Mouse (Mus musculus) stomach, postnatal 0 days (tissue): ENCODE results near the gene Ip6k3. TPM values are rescaled to one million over a fixed set of nuclear protein-coding genes. Genes with fewer than 3 reads are reported as not detected.

ENCODE experiments used
- ATAC-seq: fragments of 200-750 bp; cut with Nextera tagmentation; 2 replicates; pipeline ENCODE4 v1.8.0; 2017; ENCODE audit not compliant: low FRiP score, low TSS enrichment
- DNase-seq: peaks from one replicate; pipeline ENCODE4 v3.0.0-alpha.2; 2016; ENCODE audit warnings: low spot score
- H3K27ac ChIP-seq: fragments of 300-500 bp; sonication (generic); replicated peaks from 2 replicates; pipeline ENCODE4 v1.5.1; 2014; ENCODE audit warnings: mild to moderate bottlenecking, control low read depth
- H3K27me3 ChIP-seq: fragments of 300-500 bp; sonication (generic); 2 replicates; pipeline ENCODE4 v1.6.1; 2014; ENCODE audit warnings: low read length; ENCODE audit not compliant: control insufficient read depth, insufficient read depth
- H3K36me3 ChIP-seq: fragments of 300-500 bp; sonication (generic); 2 replicates; pipeline ENCODE4 v1.6.1; 2014; ENCODE audit warnings: low read length, mixed read lengths; ENCODE audit not compliant: control insufficient read depth, insufficient read depth
- H3K4me1 ChIP-seq: fragments of 300-500 bp; sonication (generic); replicated peaks from 2 replicates; pipeline ENCODE4 v1.6.1; 2014; ENCODE audit warnings: antibody characterized with exemption; ENCODE audit not compliant: control insufficient read depth, insufficient read depth
- H3K4me2 ChIP-seq: fragments of 300-500 bp; sonication (generic); replicated peaks from 2 replicates; pipeline ENCODE4 v1.6.1; 2014; ENCODE audit warnings: low read depth, mild to moderate bottlenecking, control low read depth, moderate library complexity
- H3K4me3 ChIP-seq: fragments of 300-500 bp; sonication (generic); 2 replicates; pipeline ENCODE4 v1.5.1; 2014; ENCODE audit warnings: low read depth, low read length, control low read depth
- H3K9ac ChIP-seq: fragments of 300-500 bp; sonication (generic); 2 replicates; pipeline ENCODE4 v1.6.1; 2014; ENCODE audit warnings: mild to moderate bottlenecking, low read length, control low read depth, mixed read lengths
- H3K9me3 ChIP-seq: fragments of 300-500 bp; sonication (generic); 2 replicates; pipeline ENCODE4 v1.6.1; 2016; ENCODE audit warnings: low read length; ENCODE audit not compliant: control insufficient read depth
- CTCF ChIP-seq: IDR thresholded peaks from 2 replicates; pipeline ENCODE4 v1.5.1; 2016; ENCODE audit warnings: antibody characterized with exemption, low read depth, mild to moderate bottlenecking, moderate library complexity
- EP300 ChIP-seq: optimal IDR thresholded peaks from 2 replicates; pipeline ENCODE3; 2016; ENCODE audit warnings: antibody characterized with exemption
- WGBS: fragments of 180-500 bp; shearing (Covaris S2); extraction: QIAGEN DNeasy Blood & Tissue Kit; methylation state at CpG from one replicate; pipeline ENCODE4 v1.1.7; 2014; 5-methylcytosine and 5-hydroxymethylcytosine counted together
- polyA plus RNA-seq: library from polyadenylated mRNA; unstranded; fragments of >200 nt; fragmentation: Nextera tagmentation; extraction: Ambion mirVana; gene quantifications from 2 replicates; pipeline ENCODE4 v1.2.1, GENCODE M21; 2015

Ip6k3 gene
- polyA plus RNA-seq, 1 experiment from 2014 or later = 0.13 TPM

DNA sequence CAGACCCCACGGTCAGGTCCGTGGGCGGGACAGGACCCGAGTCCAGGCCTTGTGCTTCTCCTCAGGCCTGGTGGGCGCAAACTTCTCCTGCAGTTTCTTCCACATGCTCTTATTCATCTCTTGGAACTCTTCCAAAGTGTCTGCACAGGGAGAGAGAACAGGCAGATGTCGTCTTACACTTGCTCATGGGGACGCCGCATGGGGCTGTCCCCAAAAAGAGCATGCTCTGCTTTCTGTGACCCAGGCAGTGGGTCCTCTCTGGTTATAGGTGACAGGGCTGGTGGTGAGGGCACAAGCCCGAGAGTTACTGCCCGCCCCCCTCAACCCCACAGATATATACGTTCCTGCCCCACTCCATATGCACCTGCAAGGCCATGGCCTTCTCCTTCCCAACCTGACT, 44.9 kb downstream of the Ip6k3 start:
- Histone ChIP-seq H3K27me3 (no peaks in the 10 kb centered on the region), H3K36me3 (peaks cover 14% of the 10 kb centered on the region), H3K27ac (no peak overlapping the region), H3K4me2 (no peak overlapping the region), H3K4me3 (no peak overlapping the region), H3K4me1 (0 out of 2 replicates have a peak, but pooled peaks cover 2% of the 10 kb centered on the region), H3K9ac (no peak overlapping the region), H3K9me3 (no peaks in the 10 kb centered on the region)
- TF ChIP-seq CTCF (no peak), EP300 (no peak)
- no peak for ATAC-seq
- DNase-seq = no peak
- 68% methylated on average over 11 of the region's 11 CpGs for WGBS

DNA sequence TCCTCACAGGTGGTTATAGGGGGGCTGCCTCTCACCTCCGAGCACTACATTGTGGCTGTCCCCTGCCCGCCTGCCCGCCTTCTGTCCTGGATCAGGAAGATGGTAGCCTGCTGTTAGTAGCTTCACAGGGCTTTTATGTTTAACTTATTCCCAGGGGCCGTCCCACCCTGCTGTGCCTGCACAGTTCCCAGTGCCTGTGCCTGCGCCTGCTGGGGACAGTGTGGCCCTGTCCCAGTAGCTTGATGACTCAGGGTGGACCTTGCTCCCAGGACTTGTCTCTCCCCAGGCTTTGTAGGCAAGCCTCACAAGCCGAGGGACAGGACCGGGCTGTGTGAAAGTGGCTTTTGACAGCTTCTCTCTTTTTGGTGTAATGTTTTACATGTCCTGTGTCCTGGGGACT, 45.8 kb downstream of the Ip6k3 start:
- Histone ChIP-seq H3K27me3 (no peaks in the 10 kb centered on the region), H3K4me2 (no peak overlapping the region), H3K36me3 (peaks cover 16% of the 10 kb centered on the region), H3K9ac (no peak overlapping the region; the same call in 1 of the 2 replicates), H3K9me3 (no peaks in the 10 kb centered on the region), H3K4me1 (0 out of 2 replicates have a peak, but pooled peaks cover 2% of the 10 kb centered on the region), H3K27ac (no peak overlapping the region; the same call in 1 of the 2 replicates), H3K4me3 (no peak overlapping the region)
- whole genome bisulfite sequencing = 86% methylated on average over 7 of the region's 7 CpGs
- TF ChIP-seq CTCF (no peak), EP300 (no peak)
- ATAC-seq = peak; percentile 73
- peak; percentile 65 for DNase-seq

- Histone ChIP-seq H3K27me3 (no peaks in the 10 kb centered on the region), H3K4me3 (no peak overlapping the region), H3K4me1 (0 out of 2 replicates have a peak, but pooled peaks cover 2% of the 10 kb centered on the region), H3K4me2 (peak overlapping the region; percentile 5; the same call in 1 of the 2 replicates), H3K27ac (no peak overlapping the region; the same call in 1 of the 2 replicates), H3K9ac (peak overlapping the region; percentile 8), H3K9me3 (no peaks in the 10 kb centered on the region), H3K36me3 (peaks cover 21% of the 10 kb centered on the region)
- ATAC-seq = no peak
- WGBS = 63% methylated on average over 14 of the region's 14 CpGs
- TF ChIP-seq CTCF = no peak; the same call in 1 of the 2 replicates
- no peak for TF ChIP-seq EP300
- no peak for DNase-seq
Measured at GRCm38 (mm10) chr17:27121266-27121665, 46.3 kb downstream of the Ip6k3 start.

DNA sequence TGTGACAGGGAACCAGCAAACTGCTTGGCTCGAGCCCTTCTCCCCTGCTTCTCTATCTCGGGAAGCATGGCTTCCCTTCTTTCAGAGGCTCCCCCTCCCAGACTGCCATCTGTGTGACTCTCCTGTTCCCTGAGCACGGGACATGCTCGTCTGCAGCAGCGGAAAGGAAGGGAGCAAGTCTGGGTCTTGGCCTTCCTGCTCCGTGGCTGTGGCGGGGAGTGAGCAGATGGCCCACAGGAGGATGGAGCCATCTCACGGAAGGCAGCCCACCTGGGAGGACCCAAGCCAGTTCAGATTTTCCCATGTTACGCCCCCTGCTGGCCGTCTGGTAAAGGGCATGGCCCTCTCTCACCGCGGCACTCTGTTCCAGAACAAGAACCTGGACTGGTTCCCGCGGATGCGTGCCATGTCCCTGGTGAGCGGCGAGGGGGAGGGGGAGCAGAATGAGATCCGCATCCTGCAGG, 47.0 kb downstream of the Ip6k3 start:
- Histone ChIP-seq H3K27me3 (no peaks in the 10 kb centered on the region), H3K4me2 (no peak overlapping the region; the same call in 1 of the 2 replicates), H3K27ac (no peak overlapping the region), H3K36me3 (peaks cover 23% of the 10 kb centered on the region), H3K4me3 (no peak overlapping the region), H3K9ac (no peak overlapping the region; the same call in 1 of the 2 replicates), H3K4me1 (0 out of 2 replicates have a peak, but pooled peaks cover 2% of the 10 kb centered on the region), H3K9me3 (no peaks in the 10 kb centered on the region)
- WGBS = 27% methylated on average over 17 of the region's 18 CpGs
- TF ChIP-seq EP300 (no peak), CTCF (peak; percentile 80)
- peak; percentile 63 for DNase-seq
- ATAC-seq = no peak; the same call in 1 of the 2 replicates

DNA sequence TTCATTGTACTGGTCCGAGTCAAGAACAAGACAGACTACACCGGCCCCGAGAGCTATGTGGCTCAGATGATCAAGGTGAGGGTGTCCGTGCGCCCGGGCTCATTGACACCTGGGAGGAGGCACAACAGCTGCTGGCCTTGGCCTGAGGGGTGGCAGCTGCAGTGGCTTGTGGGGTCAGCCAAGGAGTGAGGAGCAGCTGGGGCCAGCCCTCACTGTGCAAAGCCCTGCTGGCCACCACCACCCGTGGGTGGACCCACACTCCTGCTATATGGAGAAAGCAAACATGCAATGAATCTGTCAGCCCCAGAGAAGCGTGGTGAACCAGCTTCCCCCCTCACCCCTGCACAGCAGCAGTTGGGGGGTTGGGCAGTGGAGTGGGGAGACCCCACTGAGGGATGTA, 47.6 kb downstream of the Ip6k3 start:
- Histone ChIP-seq H3K9ac (no peak overlapping the region), H3K4me2 (no peak overlapping the region), H3K4me1 (0 out of 2 replicates have a peak, but pooled peaks cover 2% of the 10 kb centered on the region), H3K36me3 (peaks cover 23% of the 10 kb centered on the region), H3K4me3 (no peak overlapping the region), H3K27me3 (no peaks in the 10 kb centered on the region), H3K27ac (no peak overlapping the region), H3K9me3 (no peaks in the 10 kb centered on the region)
- no peak for ATAC-seq
- 59% methylated on average over 8 of the region's 8 CpGs for WGBS
- TF ChIP-seq CTCF (no peak), EP300 (no peak)
- DNase-seq = no peak

DNA sequence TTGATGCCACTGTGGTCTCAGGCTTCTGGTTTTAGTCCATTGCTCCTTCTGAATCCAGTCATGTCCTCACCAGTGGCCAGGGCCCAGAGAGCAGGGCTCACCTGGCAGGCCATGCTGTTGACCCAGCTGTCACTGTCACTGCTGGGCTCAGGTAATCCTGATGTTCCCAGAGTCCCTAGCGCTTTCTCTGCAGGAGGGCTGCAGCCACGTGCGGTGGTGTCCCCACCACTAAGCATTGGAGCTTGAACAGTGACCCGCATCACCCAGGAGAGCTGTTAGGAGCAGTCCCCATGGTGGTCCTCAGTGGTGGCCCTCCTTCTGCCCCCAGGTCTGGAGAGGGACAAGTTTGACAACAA, 48.1 kb downstream of the Ip6k3 start:
- 0 out of 2 replicates have a peak, but pooled peaks cover 2% of the 10 kb centered on the region for H3K4me1 ChIP-seq
- no peak overlapping the region for H3K4me3 ChIP-seq
- DNase-seq = no peak
- H3K9ac ChIP-seq = no peak overlapping the region
- ATAC-seq = no peak
- H3K9me3 ChIP-seq = no peaks in the 10 kb centered on the region
- H3K27me3 ChIP-seq = no peaks in the 10 kb centered on the region
- H3K36me3 ChIP-seq = peaks cover 23% of the 10 kb centered on the region
- H3K27ac ChIP-seq = no peak overlapping the region
- H3K4me2 ChIP-seq = no peak overlapping the region
- TF ChIP-seq CTCF (no peak), EP300 (no peak)
- WGBS = 72% methylated on average over 4 of the region's 4 CpGs
